Mouse (Mus musculus) erythroblast, embryonic 14.5 days (primary cell): ENCODE measurements around the gene Tubb1. TPM values are rescaled to one million over a fixed set of nuclear protein-coding genes. Genes with fewer than 3 reads are reported as not detected.

Source experiments
- H3K27me3 ChIP-seq: 2 replicates; pipeline ENCODE4 v1.6.1; 2012; ENCODE audit warnings: inconsistent platforms; ENCODE audit not compliant: control insufficient read depth
- H3K36me3 ChIP-seq: 2 replicates; pipeline ENCODE4 v1.6.1; 2012; ENCODE audit warnings: mild to moderate bottlenecking, inconsistent platforms; ENCODE audit not compliant: control insufficient read depth
- H3K4me1 ChIP-seq: 2 replicates; pipeline ENCODE4 v1.6.1; 2012; ENCODE audit warnings: inconsistent platforms; ENCODE audit not compliant: control insufficient read depth
- H3K4me3 ChIP-seq: replicated peaks from 2 replicates; pipeline ENCODE3; 2012; ENCODE audit warnings: moderate library complexity, mild to moderate bottlenecking, inconsistent platforms
- H3K9me3 ChIP-seq: 2 replicates; pipeline ENCODE4 v1.6.1; 2012; ENCODE audit warnings: low read length, inconsistent platforms, mixed read lengths; ENCODE audit not compliant: control insufficient read depth
- GATA1 ChIP-seq: IDR thresholded peaks from 2 replicates; pipeline ENCODE4 v1.6.1; 2012; ENCODE audit warnings: low read length, inconsistent platforms, mixed read lengths
- TAL1 ChIP-seq: IDR thresholded peaks from 3 replicates; pipeline ENCODE4 v1.6.1; 2012; ENCODE audit warnings: low read length, inconsistent platforms, mixed read lengths
- polyA plus RNA-seq: library from polyadenylated mRNA; stranded (reverse); fragments of >175 nt; gene quantifications from 2 replicates; pipeline ENCODE4 v1.2.3, GENCODE M21; 2012

Gene Tubb1
- polyA plus RNA-seq, 1 experiment, result 0.31 TPM

DNA sequence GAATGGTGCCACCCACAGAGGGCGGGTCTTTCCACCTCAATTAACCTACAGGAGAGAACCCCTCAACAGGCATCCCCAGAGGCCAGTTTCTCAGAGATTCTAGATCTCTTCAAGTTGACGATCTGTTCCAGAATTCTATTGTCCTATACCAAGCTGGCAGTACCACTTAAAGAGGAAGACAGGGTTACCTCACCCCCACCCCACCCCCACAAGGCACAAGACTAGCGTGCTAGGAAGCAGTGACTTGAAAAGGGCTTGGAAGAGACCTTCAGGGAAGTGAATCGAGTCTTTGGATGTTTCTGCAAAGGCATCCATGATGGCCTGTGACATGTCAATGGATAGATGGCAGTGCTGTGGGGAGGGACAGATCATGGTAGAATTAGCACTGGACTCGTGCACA lies 28.3 kb downstream of the Tubb1 start:
- Histone ChIP-seq H3K4me3 (no peak overlapping the region), H3K4me1 (peaks cover 16% of the 10 kb centered on the region), H3K27me3 (peaks cover 3% of the 10 kb centered on the region; the same call in 1 of the 2 replicates), H3K9me3 (no peaks in the 10 kb centered on the region), H3K36me3 (no peaks in the 10 kb centered on the region)
- TF ChIP-seq TAL1, result no peak
- no peak for TF ChIP-seq GATA1

- TF ChIP-seq TAL1 (no peak), GATA1 (no peak)
These were observed 36.5 kb downstream of the Tubb1 start for GRCm38 (mm10) chr2:174487005-174487404.

GRCm38 (mm10) chr2:174492858-174493257 lies 42.4 kb downstream of the Tubb1 start:
- no peaks in the 10 kb centered on the region for H3K4me1 ChIP-seq
- TF ChIP-seq TAL1, result no peak
- TF ChIP-seq GATA1, result no peak

More at GRCm38 (mm10) chr2:174487005-174487404, 36.5 kb downstream of the Tubb1 start:
- H3K27me3 ChIP-seq, result no peaks in the 10 kb centered on the region
- peaks cover 3% of the 10 kb centered on the region; the same call in 1 of the 2 replicates for H3K9me3 ChIP-seq
- H3K4me1 ChIP-seq, result no peaks in the 10 kb centered on the region
- H3K36me3 ChIP-seq, result no peaks in the 10 kb centered on the region
- no peak overlapping the region for H3K4me3 ChIP-seq

GRCm38 (mm10) chr2:174500814-174501503 lies 50.5 kb downstream of the Tubb1 start:
- TF ChIP-seq TAL1 (no peak), GATA1 (no peak)
- Histone ChIP-seq H3K27me3 (no peaks in the 10 kb centered on the region), H3K4me1 (no peaks in the 10 kb centered on the region), H3K9me3 (no peaks in the 10 kb centered on the region), H3K36me3 (no peaks in the 10 kb centered on the region), H3K4me3 (no peak overlapping the region)

More at GRCm38 (mm10) chr2:174492858-174493257, 42.4 kb downstream of the Tubb1 start:
- Histone ChIP-seq H3K36me3 (no peaks in the 10 kb centered on the region), H3K9me3 (peaks cover 3% of the 10 kb centered on the region; the same call in 1 of the 2 replicates), H3K4me3 (no peak overlapping the region), H3K27me3 (no peaks in the 10 kb centered on the region)

GRCm38 (mm10) chr2:174501517-174501916 lies 51.0 kb downstream of the Tubb1 start:
- H3K4me1 ChIP-seq, result no peaks in the 10 kb centered on the region
- no peaks in the 10 kb centered on the region for H3K36me3 ChIP-seq
- H3K4me3 ChIP-seq, result no peak overlapping the region
- H3K27me3 ChIP-seq, result no peaks in the 10 kb centered on the region
- H3K9me3 ChIP-seq, result no peaks in the 10 kb centered on the region
- TF ChIP-seq GATA1 (no peak), TAL1 (no peak)

DNA sequence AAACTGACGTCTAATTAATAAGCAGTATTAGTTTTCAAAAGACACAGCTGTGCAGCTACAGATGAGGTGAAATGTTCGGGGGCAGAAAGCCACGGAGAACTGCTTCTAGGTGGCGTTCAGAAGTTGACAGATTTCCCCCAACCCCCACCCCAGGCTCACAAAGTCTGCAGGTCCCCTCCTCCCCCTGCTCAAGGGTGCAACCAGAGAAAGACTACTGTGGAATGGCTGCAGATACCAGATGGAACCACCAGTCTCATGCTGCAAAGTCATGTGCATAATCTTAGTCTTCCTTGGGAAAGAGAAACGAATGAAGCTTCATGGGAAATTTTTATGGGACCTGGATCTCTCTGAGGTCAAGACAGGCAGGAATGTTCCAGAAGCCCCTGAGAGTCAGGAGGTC lies 51.8 kb downstream of the Tubb1 start:
- no peaks in the 10 kb centered on the region for H3K9me3 ChIP-seq
- H3K4me3 ChIP-seq, result no peak overlapping the region
- no peaks in the 10 kb centered on the region for H3K36me3 ChIP-seq
- no peaks in the 10 kb centered on the region for H3K4me1 ChIP-seq
- H3K27me3 ChIP-seq, result no peaks in the 10 kb centered on the region
- TF ChIP-seq TAL1 (no peak), GATA1 (no peak)

DNA sequence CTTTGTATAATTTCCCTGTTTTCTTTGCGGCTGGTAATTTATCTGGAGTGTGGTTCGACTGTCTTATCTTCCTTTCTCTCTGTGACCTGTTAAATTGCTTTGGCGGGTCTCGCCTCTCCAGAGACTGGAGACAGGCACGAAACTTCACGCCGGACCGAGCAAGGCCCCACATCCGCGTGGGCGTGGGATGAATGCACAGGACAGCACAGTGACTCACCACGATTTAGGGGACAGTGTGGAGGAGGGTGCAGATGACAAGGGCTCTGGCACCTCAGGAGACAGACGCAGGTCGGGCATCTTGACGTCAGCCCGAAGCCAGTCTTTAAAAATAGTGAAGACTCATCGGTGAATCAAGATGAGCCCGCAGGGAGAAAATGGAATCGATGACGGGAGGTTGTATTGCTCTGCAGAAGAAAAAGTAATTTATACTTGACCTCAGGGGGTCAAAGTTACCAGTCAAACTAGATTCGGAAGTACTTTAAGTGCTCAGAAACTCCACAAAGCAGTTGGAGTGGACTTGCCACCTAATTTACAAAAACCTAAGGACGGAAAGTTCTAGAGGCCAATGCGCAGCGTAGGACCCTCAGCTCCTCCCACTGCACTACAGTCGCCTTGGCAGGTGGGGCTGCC lies 52.5 kb downstream of the Tubb1 start:
- Histone ChIP-seq H3K27me3 (no peaks in the 10 kb centered on the region), H3K4me3 (no peak overlapping the region), H3K36me3 (no peaks in the 10 kb centered on the region), H3K4me1 (no peaks in the 10 kb centered on the region), H3K9me3 (no peaks in the 10 kb centered on the region)
- TF ChIP-seq GATA1, result no peak
- no peak for TF ChIP-seq TAL1

Other genes starting within 250 kb of the Tubb1 start
- 73.8 and 74.5 TPM in 2 replicates for gene Gnas, start 166.4 kb upstream of the Tubb1 start, polyA plus RNA-seq
- 0.03 and 0.27 TPM in 2 replicates for gene Gm20721, start 104.0 kb upstream of the Tubb1 start, polyA plus RNA-seq
- gene Nelfcd, start 34.9 kb upstream of the Tubb1 start, polyA plus RNA-seq, result 8.3 and 8.7 TPM in 2 replicates
- 4.4 and 5.8 TPM in 2 replicates for gene Ctsz, start 11.7 kb upstream of the Tubb1 start, polyA plus RNA-seq
- 23.3 and 35.9 TPM in 2 replicates for gene Atp5e, start 13.4 kb downstream of the Tubb1 start, polyA plus RNA-seq
- 2.9 and 4.6 TPM in 2 replicates for gene Prelid3b, start 22.4 kb downstream of the Tubb1 start, polyA plus RNA-seq
- gene Zfp831, start 192.8 kb downstream of the Tubb1 start, polyA plus RNA-seq, result not detected in 2 replicates